Mouse (Mus musculus) midbrain, embryonic 13.5 days (tissue): Measurements from ENCODE around the gene Reg4. TPM values are rescaled to one million over a fixed set of nuclear protein-coding genes. Genes with fewer than 3 reads are reported as not detected.

Experiments
- ATAC-seq: fragments of 200-750 bp; cut with Nextera tagmentation; 2 replicates; pipeline ENCODE4 v1.8.0; 2017; ENCODE audit warnings: mild to moderate bottlenecking, moderate TSS enrichment, moderate library complexity
- H3K27ac ChIP-seq: fragments of 300-500 bp; sonication (generic); 2 replicates; pipeline ENCODE4 v1.5.1; 2015; ENCODE audit warnings: inconsistent platforms, mild to moderate bottlenecking, moderate library complexity
- H3K27me3 ChIP-seq: fragments of 300-500 bp; sonication (generic); 2 replicates; pipeline ENCODE4 v1.6.1; 2015; ENCODE audit warnings: mild to moderate bottlenecking, inconsistent platforms
- H3K36me3 ChIP-seq: fragments of 300-500 bp; sonication (generic); 2 replicates; pipeline ENCODE4 v1.6.1; 2015; ENCODE audit warnings: mild to moderate bottlenecking, inconsistent platforms
- H3K4me1 ChIP-seq: fragments of 300-500 bp; sonication (generic); replicated peaks from 2 replicates; pipeline ENCODE4 v1.6.1; 2015; ENCODE audit warnings: inconsistent platforms
- H3K4me2 ChIP-seq: fragments of 300-500 bp; sonication (generic); replicated peaks from 2 replicates; pipeline ENCODE4 v1.6.1; 2015; ENCODE audit warnings: moderate library complexity, mild to moderate bottlenecking, inconsistent platforms
- H3K4me3 ChIP-seq: fragments of 300-500 bp; sonication (generic); replicated peaks from 2 replicates; pipeline ENCODE4 v1.5.1; 2015; ENCODE audit warnings: mild to moderate bottlenecking, inconsistent platforms
- H3K9ac ChIP-seq: fragments of 300-500 bp; sonication (generic); replicated peaks from 2 replicates; pipeline ENCODE4 v1.6.1; 2015; ENCODE audit warnings: mild to moderate bottlenecking, inconsistent platforms
- H3K9me3 ChIP-seq: fragments of 300-500 bp; sonication (generic); 2 replicates; pipeline ENCODE4 v1.6.1; 2016; ENCODE audit warnings: mild to moderate bottlenecking, inconsistent platforms
- WGBS: fragments of 180-500 bp; shearing (Covaris S2); methylation state at CpG from one replicate; pipeline ENCODE4 v1.1.7; 2015; 5-methylcytosine and 5-hydroxymethylcytosine counted together
- polyA plus RNA-seq: library from polyadenylated mRNA; unstranded; fragments of >200 nt; fragmentation: Nextera tagmentation; extraction: Ambion mirVana; gene quantifications from 2 replicates; pipeline ENCODE4 v1.2.1, GENCODE M21; 2015

Gene Reg4
- polyA plus RNA-seq, 1 experiment from 2014 or later: not detected

- no peak for ATAC-seq
- no peaks in the 10 kb centered on the region for H3K9me3 ChIP-seq
- no peaks in the 10 kb centered on the region for H3K27me3 ChIP-seq
- no peaks in the 10 kb centered on the region for H3K4me1 ChIP-seq
- H3K4me3 ChIP-seq: no peak overlapping the region
- no peaks in the 10 kb centered on the region for H3K36me3 ChIP-seq
- 94% methylated on average over 5 of the region's 5 CpGs for WGBS
- H3K27ac ChIP-seq: no peak overlapping the region
- no peak overlapping the region for H3K9ac ChIP-seq
- H3K4me2 ChIP-seq: no peak overlapping the region
Measured at GRCm38 (mm10) chr3:98259271-98259751, 37.4 kb downstream of the Reg4 start.

GRCm38 (mm10) chr3:98260534-98260933 is 38.6 kb downstream of the Reg4 start:
- WGBS: 90% methylated on average over 3 of the region's 3 CpGs
- Histone ChIP-seq H3K36me3 (no peaks in the 10 kb centered on the region), H3K27me3 (no peaks in the 10 kb centered on the region), H3K4me1 (no peaks in the 10 kb centered on the region), H3K27ac (no peak overlapping the region), H3K9ac (no peak overlapping the region), H3K9me3 (no peaks in the 10 kb centered on the region), H3K4me3 (no peak overlapping the region), H3K4me2 (no peak overlapping the region)
- no peak for ATAC-seq

- Histone ChIP-seq H3K9me3 (no peaks in the 10 kb centered on the region), H3K4me2 (no peak overlapping the region), H3K4me1 (no peaks in the 10 kb centered on the region), H3K36me3 (no peaks in the 10 kb centered on the region), H3K27me3 (no peaks in the 10 kb centered on the region), H3K27ac (no peak overlapping the region), H3K4me3 (no peak overlapping the region), H3K9ac (no peak overlapping the region)
- ATAC-seq: no peak
- 95% methylated on average over 4 of the region's 4 CpGs for WGBS
Measured at GRCm38 (mm10) chr3:98261415-98261814, 39.5 kb downstream of the Reg4 start.

- no peak overlapping the region for H3K27ac ChIP-seq
- 95% methylated on average over 2 of the region's 2 CpGs for WGBS
- no peak for ATAC-seq
- no peak overlapping the region for H3K4me2 ChIP-seq
- no peaks in the 10 kb centered on the region for H3K9me3 ChIP-seq
- H3K36me3 ChIP-seq: no peaks in the 10 kb centered on the region
- H3K4me3 ChIP-seq: no peak overlapping the region
- H3K9ac ChIP-seq: no peak overlapping the region
- no peaks in the 10 kb centered on the region for H3K27me3 ChIP-seq
- H3K4me1 ChIP-seq: peaks cover 4% of the 10 kb centered on the region
Measured at GRCm38 (mm10) chr3:98262133-98262532, 40.2 kb downstream of the Reg4 start.

GRCm38 (mm10) chr3:98267249-98267651 is 45.3 kb downstream of the Reg4 start:
- ATAC-seq: peak; percentile 79; the same call in 1 of the 2 replicates
- no peaks in the 10 kb centered on the region for H3K36me3 ChIP-seq
- no peak overlapping the region for H3K4me3 ChIP-seq
- H3K27ac ChIP-seq: 0 out of 2 replicates have a peak overlapping the region, but pooled peaks have one; percentile 7
- WGBS: 7% methylated on average over 6 of the region's 6 CpGs
- no peak overlapping the region for H3K9ac ChIP-seq
- no peak overlapping the region for H3K4me2 ChIP-seq
- H3K9me3 ChIP-seq: no peaks in the 10 kb centered on the region
- no peaks in the 10 kb centered on the region for H3K27me3 ChIP-seq
- peaks cover 11% of the 10 kb centered on the region for H3K4me1 ChIP-seq

GRCm38 (mm10) chr3:98273623-98274398 is 51.9 kb downstream of the Reg4 start:
- ATAC-seq: peak; percentile 58
- Histone ChIP-seq H3K4me1 (peaks cover 4% of the 10 kb centered on the region; the same call in 1 of the 2 replicates), H3K4me2 (no peak overlapping the region), H3K27me3 (no peaks in the 10 kb centered on the region), H3K36me3 (no peaks in the 10 kb centered on the region), H3K9me3 (no peaks in the 10 kb centered on the region), H3K27ac (no peak overlapping the region), H3K4me3 (no peak overlapping the region), H3K9ac (no peak overlapping the region)
- 51% methylated on average over 11 of the region's 11 CpGs for WGBS

GRCm38 (mm10) chr3:98279682-98280081 is 57.7 kb downstream of the Reg4 start:
- 83% methylated on average over 4 of the region's 4 CpGs for WGBS
- H3K27me3 ChIP-seq: no peaks in the 10 kb centered on the region
- H3K36me3 ChIP-seq: no peaks in the 10 kb centered on the region
- ATAC-seq: no peak
- H3K4me1 ChIP-seq: no peaks in the 10 kb centered on the region
- no peak overlapping the region for H3K9ac ChIP-seq
- H3K4me3 ChIP-seq: no peak overlapping the region
- H3K9me3 ChIP-seq: no peaks in the 10 kb centered on the region
- no peak overlapping the region for H3K27ac ChIP-seq
- H3K4me2 ChIP-seq: no peak overlapping the region

GRCm38 (mm10) chr3:98280204-98280932 is 58.4 kb downstream of the Reg4 start, which contains the start of gene Hmgcs2:
TSS of gene Hmgcs2 (plus strand) at chr3:98280435.
- Histone ChIP-seq H3K4me2 (no peak within 1 kb of the TSS), H3K27me3 (no peaks in the 10 kb centered on the region), H3K4me3 (no peak within 1 kb of the TSS), H3K36me3 (no peaks in the 10 kb centered on the region), H3K4me1 (no peaks in the 10 kb centered on the region), H3K9me3 (no peaks in the 10 kb centered on the region), H3K27ac (no peak within 1 kb of the TSS), H3K9ac (no peak within 1 kb of the TSS)
- WGBS: 65% methylated on average over 14 of the region's 14 CpGs
- peak; percentile 67 for ATAC-seq

GRCm38 (mm10) chr3:98280933-98281678 is 59.1 kb downstream of the Reg4 start:
- H3K27ac ChIP-seq: no peak overlapping the region
- no peak overlapping the region for H3K9ac ChIP-seq
- no peak overlapping the region for H3K4me2 ChIP-seq
- no peaks in the 10 kb centered on the region for H3K4me1 ChIP-seq
- H3K36me3 ChIP-seq: no peaks in the 10 kb centered on the region
- 45% methylated on average over 12 of the region's 12 CpGs for WGBS
- H3K27me3 ChIP-seq: no peaks in the 10 kb centered on the region
- no peaks in the 10 kb centered on the region for H3K9me3 ChIP-seq
- no peak overlapping the region for H3K4me3 ChIP-seq
- ATAC-seq: peak; percentile 83

- H3K27me3 ChIP-seq: no peaks in the 10 kb centered on the region
- H3K9me3 ChIP-seq: no peaks in the 10 kb centered on the region
- no peaks in the 10 kb centered on the region for H3K36me3 ChIP-seq
- ATAC-seq: no peak
- WGBS: 96% methylated on average over 8 of the region's 8 CpGs
- H3K4me2 ChIP-seq: no peak overlapping the region
- no peak overlapping the region for H3K9ac ChIP-seq
- H3K4me1 ChIP-seq: no peaks in the 10 kb centered on the region
- H3K27ac ChIP-seq: no peak overlapping the region
- H3K4me3 ChIP-seq: no peak overlapping the region
Measured at GRCm38 (mm10) chr3:98282422-98282821, 60.5 kb downstream of the Reg4 start.

GRCm38 (mm10) chr3:98283205-98283604 is 61.2 kb downstream of the Reg4 start:
- Histone ChIP-seq H3K9ac (no peak overlapping the region), H3K4me2 (no peak overlapping the region), H3K36me3 (no peaks in the 10 kb centered on the region), H3K27ac (no peak overlapping the region), H3K4me1 (no peaks in the 10 kb centered on the region), H3K4me3 (no peak overlapping the region), H3K9me3 (no peaks in the 10 kb centered on the region), H3K27me3 (no peaks in the 10 kb centered on the region)
- WGBS: 91% methylated on average over 5 of the region's 5 CpGs
- no peak for ATAC-seq
